Mouse (Mus musculus): ENCODE data around the gene Colgalt2. TPM values are rescaled to one million over a fixed set of nuclear protein-coding genes. Genes with fewer than 3 reads are reported as not detected.

Gene Colgalt2
- polyA plus RNA-seq, 1 experiment from 2014 or later, result 2.8 TPM

GRCm38 (mm10) chr1:152439874-152440273 lies 40.2 kb downstream of the Colgalt2 start:
- Histone ChIP-seq H3K36me3 (ENCODE audit: insufficient read depth, low read length) (no peaks in the 10 kb centered on the region), H3K9me3 (ENCODE audit: low read length) (no peaks in the 10 kb centered on the region), H3K27ac (ENCODE audit: low read length) (no peak overlapping the region), H3K27me3 (ENCODE audit: insufficient read depth, low read length) (no peaks in the 10 kb centered on the region), H3K4me2 (replicated peaks; ENCODE audit: low read depth, low read length) (no peak overlapping the region), H3K9ac (replicated peaks; ENCODE audit: low read length) (no peak overlapping the region), H3K4me3 (ENCODE audit: low read length) (no peak overlapping the region), H3K4me1 (ENCODE audit: insufficient read depth, low read length) (no peaks in the 10 kb centered on the region)
- no peak for ATAC-seq (ENCODE audit: low FRiP score, low TSS enrichment)
- 79% methylated on average over 10 of the region's 10 CpGs for WGBS

DNA sequence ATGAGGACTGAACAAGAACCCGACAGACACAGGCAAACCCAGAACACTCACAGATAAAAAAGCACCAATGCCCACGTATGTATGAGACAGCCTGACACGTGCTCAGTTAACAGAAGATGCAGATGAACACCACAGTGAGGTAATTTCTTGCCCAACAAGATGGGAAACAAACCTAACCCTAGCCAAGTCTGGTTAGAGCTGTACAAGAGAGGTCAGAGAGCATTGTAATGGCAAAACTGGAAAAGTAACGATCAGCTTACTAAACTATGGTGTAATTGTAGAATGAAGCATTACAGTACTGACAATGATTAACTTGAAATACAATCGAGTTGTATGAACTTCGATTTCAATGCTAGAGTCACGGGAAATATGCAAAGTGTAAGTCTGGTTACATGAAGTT lies 45.0 kb downstream of the Colgalt2 start:
- no peaks in the 10 kb centered on the region for H3K4me1 ChIP-seq (ENCODE audit: insufficient read depth, low read length)
- H3K27ac ChIP-seq (ENCODE audit: low read length), result no peak overlapping the region
- no peak overlapping the region for H3K9ac ChIP-seq (replicated peaks; ENCODE audit: low read length)
- no peak overlapping the region for H3K4me3 ChIP-seq (ENCODE audit: low read length)
- 0 out of 2 replicates have a peak, but pooled peaks have one; percentile 23 for ATAC-seq (ENCODE audit: low FRiP score, low TSS enrichment)
- H3K4me2 ChIP-seq (replicated peaks; ENCODE audit: low read depth, low read length), result no peak overlapping the region
- H3K27me3 ChIP-seq (ENCODE audit: insufficient read depth, low read length), result no peaks in the 10 kb centered on the region
- 76% methylated on average over 7 of the region's 7 CpGs for WGBS
- H3K9me3 ChIP-seq (ENCODE audit: low read length), result no peaks in the 10 kb centered on the region
- no peaks in the 10 kb centered on the region for H3K36me3 ChIP-seq (ENCODE audit: insufficient read depth, low read length)

DNA sequence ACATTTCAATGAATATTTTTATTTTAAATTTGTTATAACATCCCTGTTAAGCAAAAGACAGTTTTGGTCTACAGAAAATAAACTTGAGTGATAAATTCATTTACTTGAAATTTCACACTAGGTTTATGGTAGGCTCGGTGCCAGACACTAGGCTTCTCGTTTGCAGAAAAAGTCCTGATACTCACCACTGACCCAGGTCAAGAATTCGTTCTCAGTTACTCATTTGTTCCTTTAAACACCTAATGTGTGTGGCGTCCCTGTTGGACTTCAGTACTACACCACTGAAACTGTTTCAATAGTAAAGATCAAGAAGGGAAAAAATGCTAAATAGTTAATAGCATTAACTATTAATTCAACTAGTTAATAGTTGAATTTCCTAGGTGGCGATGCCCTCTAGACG lies 46.3 kb downstream of the Colgalt2 start:
- no peaks in the 10 kb centered on the region for H3K9me3 ChIP-seq (ENCODE audit: low read length)
- no peak overlapping the region for H3K4me3 ChIP-seq (ENCODE audit: low read length)
- H3K4me1 ChIP-seq (ENCODE audit: insufficient read depth, low read length), result no peaks in the 10 kb centered on the region
- H3K9ac ChIP-seq (replicated peaks; ENCODE audit: low read length), result no peak overlapping the region
- 65% methylated on average over 6 of the region's 6 CpGs for WGBS
- no peak overlapping the region for H3K27ac ChIP-seq (ENCODE audit: low read length)
- ATAC-seq (ENCODE audit: low FRiP score, low TSS enrichment), result peak; percentile 85
- H3K4me2 ChIP-seq (replicated peaks; ENCODE audit: low read depth, low read length), result no peak overlapping the region
- H3K36me3 ChIP-seq (ENCODE audit: insufficient read depth, low read length), result no peaks in the 10 kb centered on the region
- no peaks in the 10 kb centered on the region for H3K27me3 ChIP-seq (ENCODE audit: insufficient read depth, low read length)

DNA sequence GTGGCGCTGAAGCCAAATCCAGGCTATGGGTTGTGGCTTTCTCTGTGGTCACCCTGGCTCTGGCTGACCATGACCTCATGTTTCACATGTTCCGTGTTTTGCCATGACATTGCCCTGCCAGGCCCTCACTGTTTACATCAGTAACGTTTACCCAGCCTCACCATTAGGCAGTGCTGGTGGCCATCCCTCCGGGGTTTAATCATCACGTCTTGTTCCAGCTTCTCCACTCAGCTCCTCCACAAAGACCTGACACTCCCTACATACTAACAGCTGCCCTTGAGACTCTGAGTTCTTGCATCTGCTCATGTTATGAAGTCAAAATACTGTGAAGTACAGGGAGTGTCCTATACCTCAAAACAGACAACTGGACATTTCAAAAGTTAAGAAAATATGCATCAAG lies 54.9 kb downstream of the Colgalt2 start:
- Histone ChIP-seq H3K27ac (ENCODE audit: low read length) (no peak overlapping the region), H3K27me3 (ENCODE audit: insufficient read depth, low read length) (no peaks in the 10 kb centered on the region), H3K4me3 (ENCODE audit: low read length) (no peak overlapping the region), H3K36me3 (ENCODE audit: insufficient read depth, low read length) (no peaks in the 10 kb centered on the region), H3K9me3 (ENCODE audit: low read length) (no peaks in the 10 kb centered on the region), H3K4me2 (replicated peaks; ENCODE audit: low read depth, low read length) (no peak overlapping the region), H3K4me1 (ENCODE audit: insufficient read depth, low read length) (no peaks in the 10 kb centered on the region), H3K9ac (replicated peaks; ENCODE audit: low read length) (no peak overlapping the region)
- ATAC-seq (ENCODE audit: low FRiP score, low TSS enrichment), result no peak
- 66% methylated on average over 5 of the region's 5 CpGs for WGBS

DNA sequence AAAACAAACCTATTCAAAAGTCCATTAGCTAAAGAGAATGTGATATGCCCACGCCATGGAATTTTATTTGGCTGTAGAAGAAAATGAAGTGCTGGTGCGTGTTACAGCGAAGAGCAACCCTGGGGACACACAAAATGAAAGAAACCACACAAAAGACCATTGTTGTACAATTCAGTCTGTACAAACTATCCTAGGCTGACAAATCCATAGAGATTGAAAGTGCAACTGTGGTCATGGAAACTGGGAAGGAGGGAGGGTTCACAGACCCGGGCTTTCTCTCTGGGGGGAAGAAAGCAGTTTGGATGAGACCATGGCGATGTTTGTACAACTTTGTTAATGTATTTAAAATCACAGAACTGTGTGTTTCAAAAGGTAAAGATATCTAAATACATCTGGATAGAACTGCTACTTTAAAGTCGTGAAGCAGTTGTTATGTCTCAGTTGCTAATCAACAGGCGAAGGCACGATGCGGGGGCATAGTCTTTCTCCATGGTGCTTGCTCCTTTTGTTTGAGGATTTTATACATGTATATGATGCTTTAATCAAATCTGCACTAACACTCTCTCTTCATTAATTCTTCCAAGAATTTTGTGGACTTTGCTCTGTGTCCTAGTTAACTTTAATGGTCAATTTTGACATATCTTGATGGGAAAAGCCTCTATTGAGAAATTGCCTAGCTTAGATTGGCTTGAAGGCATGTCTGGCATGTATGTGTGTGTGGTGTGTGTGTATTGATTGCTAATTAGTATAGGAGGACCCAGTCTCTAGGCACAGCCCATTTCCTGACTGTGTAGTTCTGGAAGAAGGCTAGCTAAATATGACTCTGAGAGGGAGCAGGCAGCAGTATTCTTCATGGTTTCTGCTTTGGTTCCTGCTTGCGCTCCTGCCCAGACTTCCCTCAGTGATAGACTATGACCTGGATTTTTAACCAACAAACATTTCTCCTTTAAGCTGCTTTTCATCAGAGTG lies 55.9 kb downstream of the Colgalt2 start:
- H3K9me3 ChIP-seq (ENCODE audit: low read length), result no peaks in the 10 kb centered on the region
- 85% methylated on average over 10 of the region's 10 CpGs for WGBS
- H3K4me1 ChIP-seq (ENCODE audit: insufficient read depth, low read length), result 0 out of 2 replicates have a peak, but pooled peaks cover 4% of the 10 kb centered on the region
- no peaks in the 10 kb centered on the region for H3K36me3 ChIP-seq (ENCODE audit: insufficient read depth, low read length)
- no peak overlapping the region for H3K27ac ChIP-seq (ENCODE audit: low read length)
- ATAC-seq (ENCODE audit: low FRiP score, low TSS enrichment), result no peak
- H3K4me2 ChIP-seq (replicated peaks; ENCODE audit: low read depth, low read length), result no peak overlapping the region
- no peaks in the 10 kb centered on the region for H3K27me3 ChIP-seq (ENCODE audit: insufficient read depth, low read length)
- no peak overlapping the region for H3K4me3 ChIP-seq (ENCODE audit: low read length)
- H3K9ac ChIP-seq (replicated peaks; ENCODE audit: low read length), result no peak overlapping the region

GRCm38 (mm10) chr1:152456266-152456665 lies 56.6 kb downstream of the Colgalt2 start:
- Histone ChIP-seq H3K9ac (replicated peaks; ENCODE audit: low read length) (no peak overlapping the region), H3K4me1 (ENCODE audit: insufficient read depth, low read length) (0 out of 2 replicates have a peak, but pooled peaks cover 8% of the 10 kb centered on the region), H3K36me3 (ENCODE audit: insufficient read depth, low read length) (no peaks in the 10 kb centered on the region), H3K27ac (ENCODE audit: low read length) (no peak overlapping the region), H3K27me3 (ENCODE audit: insufficient read depth, low read length) (no peaks in the 10 kb centered on the region), H3K4me2 (replicated peaks; ENCODE audit: low read depth, low read length) (no peak overlapping the region), H3K9me3 (ENCODE audit: low read length) (no peaks in the 10 kb centered on the region), H3K4me3 (ENCODE audit: low read length) (no peak overlapping the region)
- 81% methylated on average over 3 of the region's 3 CpGs for WGBS
- no peak for ATAC-seq (ENCODE audit: low FRiP score, low TSS enrichment)

DNA sequence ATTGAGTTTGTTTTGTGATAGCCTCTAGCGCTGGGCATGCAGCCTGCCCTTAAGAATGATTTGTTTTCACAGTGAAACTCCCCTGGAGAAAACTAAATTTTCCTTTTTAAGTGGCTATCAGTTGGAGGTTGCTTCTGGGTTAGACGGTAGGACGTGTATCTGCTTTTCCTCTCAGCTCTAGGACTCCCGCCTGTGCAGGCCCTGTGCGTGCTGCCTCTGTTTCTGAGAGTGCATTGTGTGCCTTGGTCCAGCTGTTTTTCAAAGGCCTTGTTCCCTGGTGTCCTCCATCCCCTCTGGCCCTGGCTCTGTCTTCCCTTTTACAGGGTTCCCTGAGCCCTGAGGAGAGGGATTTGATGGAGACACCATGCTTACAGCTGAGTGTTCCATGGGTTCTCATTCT lies 58.0 kb downstream of the Colgalt2 start:
- Histone ChIP-seq H3K4me2 (replicated peaks; ENCODE audit: low read depth, low read length) (no peak overlapping the region), H3K9ac (replicated peaks; ENCODE audit: low read length) (no peak overlapping the region), H3K27me3 (ENCODE audit: insufficient read depth, low read length) (no peaks in the 10 kb centered on the region), H3K9me3 (ENCODE audit: low read length) (no peaks in the 10 kb centered on the region), H3K4me3 (ENCODE audit: low read length) (no peak overlapping the region), H3K36me3 (ENCODE audit: insufficient read depth, low read length) (no peaks in the 10 kb centered on the region), H3K27ac (ENCODE audit: low read length) (no peak overlapping the region), H3K4me1 (ENCODE audit: insufficient read depth, low read length) (0 out of 2 replicates have a peak, but pooled peaks cover 8% of the 10 kb centered on the region)
- ATAC-seq (ENCODE audit: low FRiP score, low TSS enrichment), result no peak
- 58% methylated on average over 5 of the region's 5 CpGs for WGBS

DNA sequence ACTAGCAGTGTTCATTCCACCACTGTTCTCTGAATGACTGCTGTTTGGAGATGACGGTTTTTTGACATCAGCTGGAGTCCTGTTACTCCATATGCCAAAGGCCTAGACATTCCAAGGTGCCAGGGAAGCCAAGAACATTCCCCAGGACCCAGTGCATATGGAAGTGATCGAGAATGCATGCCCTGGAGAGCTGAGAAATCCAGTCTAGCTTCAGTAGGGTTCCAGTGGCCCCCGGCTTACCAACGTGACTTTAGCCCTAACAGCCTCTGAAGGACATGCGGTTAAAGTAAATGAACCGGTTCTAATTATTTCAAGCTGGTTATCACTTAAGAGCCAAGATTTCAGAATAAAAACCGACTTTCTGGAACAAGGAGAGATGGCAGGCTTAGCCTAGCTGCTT lies 59.4 kb downstream of the Colgalt2 start:
- H3K9me3 ChIP-seq (ENCODE audit: low read length), result no peaks in the 10 kb centered on the region
- 74% methylated on average over 7 of the region's 7 CpGs for WGBS
- ATAC-seq (ENCODE audit: low FRiP score, low TSS enrichment), result no peak

DNA sequence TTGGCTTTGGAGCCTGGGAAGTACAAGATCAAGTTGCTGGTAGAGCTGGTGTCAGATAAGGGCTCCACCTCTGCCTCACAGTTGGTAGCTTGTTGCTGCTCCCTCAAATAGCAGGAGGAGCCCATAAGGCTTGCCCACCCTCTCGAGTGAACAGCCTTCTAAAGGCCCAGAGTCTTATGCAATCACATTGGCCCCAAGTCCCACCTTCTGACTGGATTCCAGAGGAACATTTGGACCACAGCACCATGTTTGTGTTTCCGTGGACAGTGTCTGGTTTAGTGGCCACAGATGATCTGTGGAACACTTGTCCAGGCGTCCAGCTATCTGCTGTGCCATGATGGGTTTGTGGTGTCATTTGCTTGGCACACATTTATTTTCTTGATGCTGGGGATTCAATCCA lies 61.3 kb downstream of the Colgalt2 start:
- Histone ChIP-seq H3K4me1 (ENCODE audit: insufficient read depth, low read length) (0 out of 2 replicates have a peak, but pooled peaks cover 8% of the 10 kb centered on the region), H3K27ac (ENCODE audit: low read length) (peak overlapping the region; percentile 54; the same call in 1 of the 2 replicates), H3K9ac (replicated peaks; ENCODE audit: low read length) (no peak overlapping the region), H3K4me2 (replicated peaks; ENCODE audit: low read depth, low read length) (no peak overlapping the region), H3K36me3 (ENCODE audit: insufficient read depth, low read length) (no peaks in the 10 kb centered on the region), H3K27me3 (ENCODE audit: insufficient read depth, low read length) (no peaks in the 10 kb centered on the region), H3K9me3 (ENCODE audit: low read length) (no peaks in the 10 kb centered on the region), H3K4me3 (ENCODE audit: low read length) (no peak overlapping the region)
- 75% methylated on average over 3 of the region's 3 CpGs for WGBS
- no peak for ATAC-seq (ENCODE audit: low FRiP score, low TSS enrichment)

More for the DNA sequence above, 59.4 kb downstream of the Colgalt2 start:
- no peak overlapping the region for H3K4me3 ChIP-seq (ENCODE audit: low read length)
- no peak overlapping the region for H3K4me2 ChIP-seq (replicated peaks; ENCODE audit: low read depth, low read length)
- 0 out of 2 replicates have a peak, but pooled peaks cover 8% of the 10 kb centered on the region for H3K4me1 ChIP-seq (ENCODE audit: insufficient read depth, low read length)
- no peak overlapping the region for H3K27ac ChIP-seq (ENCODE audit: low read length)
- no peaks in the 10 kb centered on the region for H3K36me3 ChIP-seq (ENCODE audit: insufficient read depth, low read length)
- no peaks in the 10 kb centered on the region for H3K27me3 ChIP-seq (ENCODE audit: insufficient read depth, low read length)
- H3K9ac ChIP-seq (replicated peaks; ENCODE audit: low read length), result no peak overlapping the region

GRCm38 (mm10) chr1:152461814-152462213 lies 62.2 kb downstream of the Colgalt2 start:
- Histone ChIP-seq H3K4me3 (ENCODE audit: low read length) (no peak overlapping the region), H3K9me3 (ENCODE audit: low read length) (no peaks in the 10 kb centered on the region), H3K36me3 (ENCODE audit: insufficient read depth, low read length) (no peaks in the 10 kb centered on the region), H3K27me3 (ENCODE audit: insufficient read depth, low read length) (no peaks in the 10 kb centered on the region), H3K27ac (ENCODE audit: low read length) (peak overlapping the region; percentile 73; the same call in 1 of the 2 replicates), H3K4me2 (replicated peaks; ENCODE audit: low read depth, low read length) (no peak overlapping the region), H3K4me1 (ENCODE audit: insufficient read depth, low read length) (peaks cover 11% of the 10 kb centered on the region; the same call in 1 of the 2 replicates), H3K9ac (replicated peaks; ENCODE audit: low read length) (no peak overlapping the region)
- 50% methylated on average over 3 of the region's 3 CpGs for WGBS
- ATAC-seq (ENCODE audit: low FRiP score, low TSS enrichment), result peak; percentile 63; the same call in 1 of the 2 replicates

Measured in kidney, embryonic 16.5 days (tissue).